Mouse (Mus musculus): ENCODE results near the gene Gm5244.

GRCm38 (mm10) chr19:12812644-12813364, 33.7 kb upstream of the Gm5244 start:
- TF ChIP-seq EP300 (optimal IDR thresholded peaks at IDR 0.05) (no peak), CTCF (IDR thresholded peaks at IDR 0.05; ENCODE audit: low read depth) (no peak)

All from stomach, postnatal 0 days (tissue).